Mouse (Mus musculus) kidney, postnatal 0 days (tissue): ENCODE measurements around the gene Iqschfp. TPM values are rescaled to one million over a fixed set of nuclear protein-coding genes. Genes with fewer than 3 reads are reported as not detected.

Source experiments
- ATAC-seq: fragments of 200-750 bp; cut with Nextera tagmentation; replicated peaks from 2 replicates; pipeline ENCODE4 v1.8.0; 2017; ENCODE audit warnings: low read depth, moderate number of reproducible peaks, moderate TSS enrichment, moderate library complexity; ENCODE audit not compliant: low FRiP score
- DNase-seq: peaks from one replicate; pipeline ENCODE4 v3.0.0-alpha.2; 2016; ENCODE audit warnings: low spot score
- H3K27ac ChIP-seq: fragments of 300-500 bp; sonication (generic); 2 replicates; pipeline ENCODE4 v1.5.1; 2014; ENCODE audit warnings: mild to moderate bottlenecking
- H3K27me3 ChIP-seq: fragments of 300-500 bp; sonication (generic); 2 replicates; pipeline ENCODE4 v1.6.1; 2014; ENCODE audit warnings: low read length, mixed read lengths; ENCODE audit not compliant: insufficient read depth
- H3K36me3 ChIP-seq: fragments of 300-500 bp; sonication (generic); 2 replicates; pipeline ENCODE4 v1.6.1; 2014; ENCODE audit warnings: low read length, mixed read lengths; ENCODE audit not compliant: insufficient read depth
- H3K4me1 ChIP-seq: fragments of 300-500 bp; sonication (generic); replicated peaks from 2 replicates; pipeline ENCODE4 v1.6.1; 2014; ENCODE audit warnings: antibody characterized with exemption, low read length, mixed read lengths; ENCODE audit not compliant: insufficient read depth
- H3K4me2 ChIP-seq: fragments of 300-500 bp; sonication (generic); 2 replicates; pipeline ENCODE4 v1.6.1; 2014; ENCODE audit warnings: mild to moderate bottlenecking, low read length, moderate library complexity, mixed read lengths
- H3K4me3 ChIP-seq: fragments of 300-500 bp; sonication (generic); replicated peaks from 2 replicates; pipeline ENCODE4 v1.5.1; 2014; ENCODE audit warnings: low read depth, low read length
- H3K9ac ChIP-seq: fragments of 300-500 bp; sonication (generic); 2 replicates; pipeline ENCODE4 v1.6.1; 2014; ENCODE audit warnings: low read depth, low read length
- H3K9me3 ChIP-seq: fragments of 300-500 bp; sonication (generic); replicated peaks from 2 replicates; pipeline ENCODE4 v1.6.1; 2016; ENCODE audit warnings: low read length, inconsistent platforms, mixed read lengths
- CTCF ChIP-seq: IDR thresholded peaks from 2 replicates; pipeline ENCODE4 v1.5.1; 2016; ENCODE audit warnings: antibody characterized with exemption, low read depth, mild to moderate bottlenecking, moderate library complexity
- WGBS: fragments of 180-500 bp; shearing (Covaris S2); extraction: QIAGEN DNeasy Blood & Tissue Kit; methylation state at CpG from one replicate; pipeline ENCODE4 v1.1.7; 2014; 5-methylcytosine and 5-hydroxymethylcytosine counted together
- polyA plus RNA-seq: library from polyadenylated mRNA; unstranded; fragments of >200 nt; fragmentation: Nextera tagmentation; extraction: Ambion mirVana; gene quantifications from 2 replicates; pipeline ENCODE4 v1.2.1, GENCODE M21; 2015

Iqschfp gene
- polyA plus RNA-seq, 1 experiment from 2014 or later, result 0.05 TPM

DNA sequence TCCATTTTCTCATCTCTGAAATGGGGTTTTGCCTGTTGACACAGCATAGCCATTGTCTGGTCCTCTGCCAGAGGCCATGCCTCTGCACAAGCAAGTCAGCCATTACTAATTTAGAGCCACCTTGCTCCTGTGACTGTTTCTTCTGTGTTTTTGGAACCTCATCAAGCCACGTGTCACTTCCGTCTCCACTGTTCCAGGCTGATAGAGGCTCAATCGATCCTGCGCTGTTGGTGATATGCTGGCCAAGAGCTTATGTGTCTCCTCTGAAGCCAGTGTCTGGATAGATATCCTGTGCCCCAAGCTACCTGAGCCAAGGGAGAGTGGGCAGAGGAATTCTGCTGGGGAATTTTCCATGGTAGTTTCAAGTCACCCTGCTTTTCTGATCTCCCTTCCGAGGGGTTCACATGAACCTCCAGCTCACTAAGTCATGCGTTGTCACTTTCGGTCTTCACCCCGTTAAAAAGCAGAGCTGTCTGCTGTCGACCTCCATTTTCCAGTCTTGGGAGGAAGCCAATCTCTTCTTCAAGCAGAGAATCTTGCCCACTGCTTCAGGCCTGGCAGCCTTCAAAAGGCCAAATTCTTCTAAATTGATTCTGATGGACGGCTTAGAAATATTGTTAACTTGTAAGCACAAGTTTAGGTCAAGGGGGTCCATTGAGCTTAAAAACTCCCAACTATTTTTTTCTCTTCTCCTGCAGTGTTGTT, 683.8 kb downstream of the Iqschfp start:
- no peak for ATAC-seq
- TF ChIP-seq CTCF, result no peak
- Histone ChIP-seq H3K9ac (no peak overlapping the region), H3K4me1 (peaks cover 35% of the 10 kb centered on the region; the same call in 1 of the 2 replicates), H3K27me3 (no peaks in the 10 kb centered on the region), H3K9me3 (no peaks in the 10 kb centered on the region), H3K27ac (peak overlapping the region; percentile 47; the same call in 1 of the 2 replicates), H3K4me3 (no peak overlapping the region), H3K36me3 (no peaks in the 10 kb centered on the region), H3K4me2 (no peak overlapping the region)
- WGBS, result 59% methylated on average over 10 of the region's 10 CpGs
- DNase-seq, result no peak

DNA sequence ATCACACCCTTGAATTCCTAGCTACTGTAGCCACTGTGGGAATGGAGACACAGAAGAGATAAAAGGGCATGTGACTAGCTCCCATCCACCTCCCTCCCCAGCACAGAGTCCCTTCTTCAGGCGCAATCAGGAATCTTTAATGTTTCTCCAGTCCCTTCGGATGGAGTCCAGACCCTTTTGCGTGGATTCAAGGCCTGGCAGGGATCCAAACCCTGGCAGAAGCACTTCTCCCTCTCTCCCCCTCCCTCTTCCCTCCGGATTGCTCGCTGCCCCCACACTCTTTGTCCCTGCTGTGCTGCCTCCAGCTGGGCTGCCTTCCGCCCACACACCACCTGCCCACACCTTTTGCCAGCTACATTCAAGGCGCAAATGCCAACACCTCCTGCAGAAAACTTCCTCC, 684.4 kb downstream of the Iqschfp start:
- Histone ChIP-seq H3K27me3 (no peaks in the 10 kb centered on the region), H3K4me1 (peaks cover 35% of the 10 kb centered on the region; the same call in 1 of the 2 replicates), H3K27ac (no peak overlapping the region; the same call in 1 of the 2 replicates)

DNA sequence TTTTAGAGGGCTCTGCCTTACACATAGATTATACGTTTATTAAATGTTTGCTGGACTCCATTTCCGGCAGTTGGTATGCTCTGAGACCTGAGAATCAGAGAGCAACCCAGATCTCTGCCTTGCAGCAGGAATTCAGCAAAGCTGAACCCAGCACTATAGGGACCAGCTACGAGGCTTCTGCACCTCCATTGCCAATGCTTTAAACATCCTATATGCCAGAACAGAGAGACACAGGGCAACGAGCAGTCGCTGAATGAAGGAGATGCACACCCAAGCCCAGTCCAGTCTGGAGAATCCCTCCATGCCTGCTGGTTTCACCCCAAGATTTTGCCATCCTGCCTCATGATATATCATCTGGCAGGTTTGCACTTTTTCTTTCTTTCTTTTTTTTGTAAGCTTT, 684.9 kb downstream of the Iqschfp start:
- H3K9ac ChIP-seq, result no peak overlapping the region
- no peaks in the 10 kb centered on the region for H3K27me3 ChIP-seq
- ATAC-seq, result no peak
- H3K4me2 ChIP-seq, result no peak overlapping the region
- DNase-seq, result no peak
- no peak for TF ChIP-seq CTCF
- 61% methylated on average over 5 of the region's 5 CpGs for WGBS
- no peaks in the 10 kb centered on the region for H3K36me3 ChIP-seq
- H3K27ac ChIP-seq, result no peak overlapping the region
- no peak overlapping the region for H3K4me3 ChIP-seq
- H3K4me1 ChIP-seq, result peaks cover 33% of the 10 kb centered on the region; the same call in 1 of the 2 replicates
- H3K9me3 ChIP-seq, result no peaks in the 10 kb centered on the region

More for the DNA sequence above, 684.4 kb downstream of the Iqschfp start:
- H3K4me3 ChIP-seq, result no peak overlapping the region
- no peaks in the 10 kb centered on the region for H3K36me3 ChIP-seq
- H3K4me2 ChIP-seq, result no peak overlapping the region
- TF ChIP-seq CTCF, result no peak
- DNase-seq (peak; percentile 49), ATAC-seq (no peak)
- H3K9me3 ChIP-seq, result no peaks in the 10 kb centered on the region
- no peak overlapping the region for H3K9ac ChIP-seq
- WGBS, result 8% methylated on average over 7 of the region's 7 CpGs

DNA sequence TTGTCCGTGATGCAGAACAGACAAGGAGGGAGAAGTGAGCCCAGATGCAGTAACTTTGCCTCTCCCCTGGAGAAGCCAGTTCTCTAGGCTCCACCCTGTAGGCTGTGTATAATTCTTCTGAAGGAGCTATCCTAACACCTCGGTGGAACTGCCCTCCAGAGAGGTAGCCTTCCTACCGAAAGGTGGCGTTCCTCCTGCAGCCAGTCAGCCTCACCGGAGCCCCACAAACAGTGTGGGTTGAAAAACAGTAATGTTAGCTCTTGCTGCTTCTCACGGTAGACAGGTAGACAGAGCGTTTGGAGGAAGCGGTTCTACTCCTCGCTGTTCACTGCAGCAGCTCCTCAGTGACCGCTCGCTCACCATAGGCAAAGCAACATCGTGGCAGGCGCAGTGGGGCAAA, 689.6 kb downstream of the Iqschfp start:
- H3K9ac ChIP-seq, result no peak overlapping the region

GRCm38 (mm10) chr3:68582103-68582740, 690.2 kb downstream of the Iqschfp start:
- WGBS, result 75% methylated on average over 12 of the region's 12 CpGs
- Histone ChIP-seq H3K4me2 (no peak overlapping the region), H3K27me3 (no peaks in the 10 kb centered on the region), H3K27ac (peak overlapping the region; percentile 79), H3K9ac (no peak overlapping the region), H3K9me3 (no peaks in the 10 kb centered on the region), H3K4me1 (peaks cover 30% of the 10 kb centered on the region), H3K4me3 (no peak overlapping the region), H3K36me3 (no peaks in the 10 kb centered on the region)
- DNase-seq (no peak), ATAC-seq (no peak)
- peak; percentile 59 for TF ChIP-seq CTCF

More for the DNA sequence above, 689.6 kb downstream of the Iqschfp start:
- no peak for ATAC-seq
- H3K27ac ChIP-seq, result no peak overlapping the region
- peaks cover 27% of the 10 kb centered on the region for H3K4me1 ChIP-seq
- H3K27me3 ChIP-seq, result no peaks in the 10 kb centered on the region
- TF ChIP-seq CTCF, result 0 out of 2 replicates have a peak, but pooled peaks have one; percentile 4
- H3K4me2 ChIP-seq, result no peak overlapping the region
- H3K36me3 ChIP-seq, result no peaks in the 10 kb centered on the region
- no peaks in the 10 kb centered on the region for H3K9me3 ChIP-seq
- no peak for DNase-seq
- no peak overlapping the region for H3K4me3 ChIP-seq
- 75% methylated on average over 13 of the region's 13 CpGs for WGBS

DNA sequence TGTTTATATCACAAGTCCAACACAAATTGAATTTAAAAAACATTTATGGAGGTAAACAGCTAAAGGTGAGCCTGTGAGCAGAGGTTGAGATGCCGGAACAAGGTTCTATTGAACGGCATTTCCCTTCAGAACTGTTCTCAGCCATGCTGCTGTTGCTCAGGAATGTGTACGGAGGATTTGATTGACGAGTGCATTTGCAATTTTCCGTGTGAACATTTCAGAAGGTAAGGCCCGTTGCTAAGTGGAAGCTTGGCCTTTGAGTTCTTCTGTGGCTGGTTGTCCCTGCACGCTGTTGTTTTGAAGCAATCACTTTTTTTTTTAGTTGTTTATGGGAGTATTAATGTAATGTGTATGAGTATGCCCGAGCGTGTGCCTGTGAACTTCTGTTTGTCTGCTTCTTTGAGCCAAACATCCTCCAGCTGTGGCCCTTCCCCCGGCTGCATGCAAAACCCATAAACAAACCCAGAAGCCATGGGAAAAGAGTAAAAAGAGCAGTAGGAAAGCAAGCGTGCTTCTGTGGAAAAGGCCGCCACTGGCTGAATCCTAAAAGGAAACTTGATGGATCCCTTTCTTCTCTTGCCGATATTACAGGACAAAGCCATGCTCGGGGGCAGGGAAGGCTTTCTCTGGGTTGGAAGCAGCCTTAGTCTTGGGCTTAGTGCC, 691.1 kb downstream of the Iqschfp start:
- H3K9ac ChIP-seq, result peak overlapping the region; percentile 4; the same call in 1 of the 2 replicates
- ATAC-seq, result no peak

More for the DNA sequence above, 691.1 kb downstream of the Iqschfp start:
- Histone ChIP-seq H3K27me3 (no peaks in the 10 kb centered on the region), H3K4me2 (peak overlapping the region; percentile 30; the same call in 1 of the 2 replicates), H3K27ac (peak overlapping the region; percentile 79), H3K4me1 (peaks cover 35% of the 10 kb centered on the region), H3K36me3 (no peaks in the 10 kb centered on the region), H3K9me3 (no peaks in the 10 kb centered on the region), H3K4me3 (no peak overlapping the region)
- no peak for TF ChIP-seq CTCF
- peak; percentile 82 for DNase-seq
- 22% methylated on average over 14 of the region's 14 CpGs for WGBS
